Mouse (Mus musculus): ENCODE results near the gene Kbtbd4. TPM values are rescaled to one million over a fixed set of nuclear protein-coding genes. Genes with fewer than 3 reads are reported as not detected.
"Not testable (repeated sequence)": the region's sequence is repeated elsewhere in the genome, so short reads cannot be mapped to it uniquely, and the experiment has no call there.

Gene Kbtbd4
- polyA plus RNA-seq, 1 experiment from 2014 or later, result 17.5 TPM

DNA sequence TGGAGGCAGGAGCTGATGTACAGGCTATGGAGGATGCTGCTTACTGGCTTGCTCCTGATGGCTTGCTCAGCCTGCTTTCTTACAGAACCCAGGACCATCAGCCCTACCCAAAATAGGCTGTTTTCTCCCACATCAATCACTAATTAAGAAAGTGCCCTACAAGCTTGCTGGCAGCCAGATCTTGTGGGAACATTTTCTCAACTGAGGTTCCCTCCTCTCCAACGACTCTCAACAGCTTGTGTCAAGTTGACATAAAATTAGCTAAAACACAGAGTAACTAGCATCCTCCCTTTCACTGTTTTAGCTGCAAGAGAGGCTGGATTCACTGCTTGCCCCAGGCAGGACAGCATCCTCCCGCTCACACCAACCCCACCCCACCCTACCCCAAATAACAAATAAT, 22.7 kb upstream of the Kbtbd4 start:
- H3K4me3 ChIP-seq (replicated peaks), result no peak overlapping the region
- H3K27me3 ChIP-seq, result peaks cover 71% of the 10 kb centered on the region
- ATAC-seq (ENCODE audit: low read depth) (no peak), DNase-seq (no peak)
- no peaks in the 10 kb centered on the region for H3K36me3 ChIP-seq
- H3K9me3 ChIP-seq (replicated peaks), result 0 out of 2 replicates have a peak, but pooled peaks cover 3% of the 10 kb centered on the region
- no peak overlapping the region for H3K9ac ChIP-seq
- peaks cover 28% of the 10 kb centered on the region for H3K4me1 ChIP-seq (replicated peaks)
- 67% methylated on average over 2 of the region's 2 CpGs for WGBS (ENCODE audit: insufficient replicate concordance)
- no peak overlapping the region for H3K4me2 ChIP-seq
- H3K27ac ChIP-seq, result no peak overlapping the region

DNA sequence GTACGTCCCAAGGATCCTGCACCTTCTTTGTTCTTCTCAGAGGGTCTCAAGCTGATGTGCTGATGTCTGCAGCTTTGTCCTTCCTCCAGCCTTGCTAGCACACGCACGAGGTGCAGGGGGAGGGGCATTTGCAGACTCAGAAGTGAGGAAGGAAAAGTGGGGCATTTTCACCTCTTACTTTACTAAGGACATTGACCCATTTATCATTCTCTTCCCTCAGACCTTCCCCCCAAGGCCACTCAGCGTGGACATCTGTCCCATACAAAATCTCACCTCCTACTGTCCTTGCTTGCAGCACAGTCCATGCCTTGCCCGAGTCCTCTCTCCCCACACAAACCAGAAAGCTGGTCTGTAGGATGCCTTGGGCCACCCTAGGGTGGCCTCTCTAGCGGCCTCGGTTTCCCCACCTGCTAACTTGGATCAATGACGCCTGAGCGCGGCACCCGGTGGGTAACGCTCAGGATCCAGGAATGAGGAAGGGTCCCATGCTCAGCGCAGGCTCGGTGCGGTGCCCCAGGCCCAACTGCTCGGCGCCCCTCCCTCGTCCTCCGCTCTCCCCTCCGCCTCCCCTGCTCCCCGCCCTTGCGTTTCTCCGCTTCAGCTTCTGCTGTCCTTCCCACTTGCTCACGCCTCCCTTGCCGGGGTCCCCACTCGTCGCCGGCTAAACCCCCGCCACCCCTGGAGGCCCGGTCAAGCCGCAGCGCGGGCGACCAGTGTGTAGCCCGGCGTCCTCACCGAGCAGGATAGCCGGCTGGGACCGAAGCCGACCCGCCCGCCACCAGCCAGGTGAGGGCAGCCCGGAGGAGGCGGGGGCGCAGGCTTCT, 19.1 kb upstream of the Kbtbd4 start, which contains the start of gene C1qtnf4:
Gene C1qtnf4, plus strand, starts transcription at position 643 of the 824 bp plus-strand sequence.
- peak within 1 kb of the TSS; percentile 63 for H3K4me2 ChIP-seq

DNA sequence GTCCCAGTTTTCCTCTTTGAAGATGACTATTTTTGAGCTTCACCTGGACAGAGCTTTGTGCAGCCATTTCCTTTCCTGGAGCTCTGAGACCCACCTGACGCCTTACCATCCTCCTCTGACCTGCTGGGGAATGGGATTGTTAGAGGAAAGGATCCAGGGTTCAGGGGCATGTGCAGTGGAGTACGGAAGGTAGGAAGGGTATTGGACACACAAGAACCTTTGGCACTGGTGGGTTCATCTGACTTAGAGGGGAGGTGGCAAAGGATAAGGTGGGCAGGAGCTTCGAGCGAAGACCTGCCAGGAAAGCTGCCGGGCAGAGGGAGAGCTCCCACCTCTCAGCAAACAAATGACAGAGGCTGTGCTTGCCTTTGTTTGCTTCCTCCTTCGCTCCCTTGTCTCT, 18.1 kb upstream of the Kbtbd4 start:
- H3K4me2 ChIP-seq, result no peak overlapping the region
- H3K27me3 ChIP-seq, result peaks cover 95% of the 10 kb centered on the region
- ATAC-seq (ENCODE audit: low read depth), result no peak
- no peak overlapping the region for H3K27ac ChIP-seq
- 32% methylated on average over 6 of the region's 6 CpGs for WGBS (ENCODE audit: insufficient replicate concordance)
- no peak overlapping the region for H3K4me3 ChIP-seq (replicated peaks)
- H3K4me1 ChIP-seq (replicated peaks), result peaks cover 42% of the 10 kb centered on the region
- DNase-seq, result no peak
- H3K9me3 ChIP-seq (replicated peaks), result 0 out of 2 replicates have a peak, but pooled peaks cover 3% of the 10 kb centered on the region
- H3K9ac ChIP-seq, result no peak overlapping the region
- H3K36me3 ChIP-seq, result no peaks in the 10 kb centered on the region

More for the DNA sequence above, 19.1 kb upstream of the Kbtbd4 start, which contains the start of gene C1qtnf4:
- H3K36me3 ChIP-seq, result no peaks in the 10 kb centered on the region
- peaks cover 34% of the 10 kb centered on the region for H3K4me1 ChIP-seq (replicated peaks)
- 2% methylated on average over 45 of the region's 45 CpGs for WGBS (ENCODE audit: insufficient replicate concordance)
- no peak for DNase-seq
- ATAC-seq (ENCODE audit: low read depth), result no peak
- H3K9ac ChIP-seq, result peak within 1 kb of the TSS; percentile 42; the same call in 1 of the 2 replicates
- H3K27me3 ChIP-seq, result peaks cover 93% of the 10 kb centered on the region
- H3K9me3 ChIP-seq (replicated peaks), result 0 out of 2 replicates have a peak, but pooled peaks cover 3% of the 10 kb centered on the region
- H3K4me3 ChIP-seq (replicated peaks), result peak within 1 kb of the TSS; percentile 44
- H3K27ac ChIP-seq, result no peak within 1 kb of the TSS

DNA sequence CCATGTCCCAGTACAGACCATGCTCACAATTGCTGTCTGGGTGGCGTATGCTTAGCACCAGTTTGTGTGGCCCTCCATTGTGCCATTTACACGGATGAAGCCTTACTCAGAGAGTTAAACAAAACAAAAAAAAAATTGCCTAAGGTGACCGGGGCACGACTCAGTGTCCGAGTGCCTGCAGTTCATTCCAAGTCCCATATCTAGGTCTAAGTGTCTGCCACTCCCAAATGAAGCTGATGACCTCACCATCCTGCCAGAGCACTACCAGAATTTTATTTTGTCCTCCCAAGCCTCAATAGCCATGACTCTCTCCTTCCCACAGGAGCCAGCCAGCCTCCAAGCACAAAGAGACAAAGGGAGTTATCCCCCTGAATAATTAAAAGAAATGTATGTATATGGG, 16.9 kb upstream of the Kbtbd4 start:
- 60% methylated on average over 5 of the region's 5 CpGs for WGBS (ENCODE audit: insufficient replicate concordance)

DNA sequence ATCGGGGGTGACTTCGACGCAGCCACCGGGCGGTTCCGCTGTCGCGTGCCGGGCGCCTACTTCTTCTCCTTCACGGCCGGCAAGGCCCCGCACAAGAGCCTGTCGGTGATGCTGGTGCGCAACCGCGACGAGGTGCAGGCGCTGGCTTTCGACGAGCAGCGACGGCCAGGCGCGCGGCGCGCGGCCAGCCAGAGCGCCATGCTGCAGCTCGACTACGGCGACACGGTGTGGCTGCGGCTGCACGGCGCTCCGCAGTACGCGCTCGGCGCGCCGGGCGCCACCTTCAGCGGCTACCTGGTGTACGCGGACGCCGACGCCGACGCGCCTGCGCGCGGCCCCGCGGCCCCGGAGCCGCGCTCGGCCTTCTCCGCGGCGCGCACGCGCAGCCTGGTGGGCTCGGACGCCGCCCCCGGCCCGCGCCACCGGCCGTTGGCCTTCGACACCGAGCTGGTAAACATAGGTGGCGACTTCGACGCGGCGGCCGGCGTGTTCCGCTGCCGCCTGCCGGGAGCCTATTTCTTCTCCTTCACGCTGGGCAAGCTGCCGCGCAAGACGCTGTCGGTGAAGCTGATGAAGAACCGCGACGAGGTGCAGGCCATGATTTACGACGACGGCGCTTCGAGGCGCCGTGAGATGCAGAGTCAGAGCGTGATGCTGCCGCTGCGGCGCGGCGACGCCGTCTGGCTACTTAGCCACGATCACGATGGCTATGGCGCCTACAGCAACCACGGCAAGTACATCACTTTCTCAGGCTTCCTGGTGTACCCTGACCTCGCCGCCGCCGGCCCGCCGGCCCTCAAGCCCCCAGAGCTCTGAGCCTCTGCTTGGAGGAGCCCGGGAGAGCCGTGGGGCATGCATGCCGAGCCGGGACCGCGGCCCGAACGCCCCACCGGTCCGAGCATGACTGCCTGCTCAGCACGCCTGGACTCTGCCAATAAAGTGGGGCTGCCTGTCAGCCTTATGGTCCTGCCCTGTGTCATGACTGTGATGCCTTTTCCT, 14.7 kb upstream of the Kbtbd4 start:
- peaks cover 69% of the 10 kb centered on the region for H3K27me3 ChIP-seq
- ATAC-seq (ENCODE audit: low read depth) (peak; percentile 67), DNase-seq (peak; percentile 63)
- peaks cover 11% of the 10 kb centered on the region; the same call in 1 of the 2 replicates for H3K36me3 ChIP-seq
- H3K4me2 ChIP-seq, result peak overlapping the region; percentile 95
- H3K9ac ChIP-seq, result peak overlapping the region; percentile 77
- H3K27ac ChIP-seq, result peak overlapping the region; percentile 95
- WGBS (ENCODE audit: insufficient replicate concordance), result 7% methylated on average over 133 of the region's 133 CpGs
- peak overlapping the region; percentile 72 for H3K4me3 ChIP-seq (replicated peaks)
- peaks cover 77% of the 10 kb centered on the region for H3K4me1 ChIP-seq (replicated peaks)
- H3K9me3 ChIP-seq (replicated peaks), result no peaks in the 10 kb centered on the region

More for the DNA sequence above, 16.9 kb upstream of the Kbtbd4 start:
- H3K4me2 ChIP-seq, result no peak overlapping the region
- H3K9ac ChIP-seq, result no peak overlapping the region
- no peak for ATAC-seq (ENCODE audit: low read depth)
- H3K4me1 ChIP-seq (replicated peaks), result peaks cover 54% of the 10 kb centered on the region
- H3K27me3 ChIP-seq, result peaks cover 92% of the 10 kb centered on the region
- H3K4me3 ChIP-seq (replicated peaks), result no peak overlapping the region
- H3K36me3 ChIP-seq, result 0 out of 2 replicates have a peak, but pooled peaks cover 4% of the 10 kb centered on the region
- H3K9me3 ChIP-seq (replicated peaks), result 0 out of 2 replicates have a peak, but pooled peaks cover 3% of the 10 kb centered on the region
- H3K27ac ChIP-seq, result no peak overlapping the region
- no peak for DNase-seq

DNA sequence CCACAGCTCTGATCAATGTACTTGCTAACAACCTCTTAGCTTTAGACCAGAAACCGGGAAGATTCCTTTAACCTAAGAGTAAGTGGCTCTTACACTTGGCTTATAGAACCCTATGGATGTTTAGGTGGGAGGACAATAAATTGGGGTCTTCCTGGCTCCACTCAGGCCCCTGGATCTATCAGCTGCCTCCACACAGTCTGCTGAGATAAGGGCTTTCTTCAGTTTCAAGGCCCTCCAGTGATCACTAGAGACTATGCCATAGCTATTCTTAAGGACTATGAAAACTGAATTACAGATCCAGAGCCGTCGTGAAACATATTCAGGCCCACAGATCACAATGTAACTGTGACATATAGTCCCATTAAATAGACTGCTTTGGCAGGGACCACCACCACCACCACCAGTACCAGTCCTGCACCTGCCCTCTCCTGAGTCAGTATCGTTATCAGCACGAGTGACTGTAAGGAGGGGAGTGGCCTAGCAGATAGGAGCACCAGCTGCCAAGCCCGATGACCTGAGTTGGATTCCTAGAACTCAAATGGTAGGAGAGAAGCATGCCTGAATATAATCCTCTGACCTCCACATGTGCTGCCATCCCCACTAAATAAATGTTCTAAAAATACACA, 10.8 kb upstream of the Kbtbd4 start:
- peak; percentile 80 for DNase-seq
- H3K9me3 ChIP-seq (replicated peaks), result no peaks in the 10 kb centered on the region
- H3K4me1 ChIP-seq (replicated peaks), result peaks cover 83% of the 10 kb centered on the region
- peaks cover 30% of the 10 kb centered on the region for H3K27me3 ChIP-seq
- H3K27ac ChIP-seq, result peak overlapping the region; percentile 95
- H3K9ac ChIP-seq, result peak overlapping the region; percentile 68
- ATAC-seq (ENCODE audit: low read depth), result peak; percentile 90
- no peak overlapping the region; the same call in 1 of the 2 replicates for H3K4me3 ChIP-seq (replicated peaks)
- 35% methylated on average over 6 of the region's 6 CpGs for WGBS (ENCODE audit: insufficient replicate concordance)
- H3K4me2 ChIP-seq, result peak overlapping the region; percentile 61
- H3K36me3 ChIP-seq, result peaks cover 49% of the 10 kb centered on the region

DNA sequence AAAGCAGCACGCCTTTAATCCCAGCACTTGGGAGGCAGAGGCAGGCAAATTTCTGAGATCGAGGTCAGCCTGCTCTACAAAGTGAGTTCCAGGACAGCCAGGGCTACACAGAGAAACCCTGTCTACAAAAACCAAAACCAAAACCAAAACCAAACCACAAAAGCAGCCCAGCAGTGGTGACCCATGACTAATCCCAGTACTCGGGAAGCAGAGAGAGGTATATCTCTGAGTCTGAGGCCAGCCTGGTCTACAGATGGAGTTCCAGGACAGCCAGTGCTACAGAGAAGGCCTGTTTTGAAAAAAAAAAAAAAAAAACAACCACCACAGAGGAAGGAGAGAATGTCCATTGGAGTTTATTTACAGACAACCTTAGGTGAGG, 10.3 kb upstream of the Kbtbd4 start:
- ATAC-seq (ENCODE audit: low read depth), result peak; percentile 9; the same call in 1 of the 2 replicates
- not testable (repeated sequence) for H3K4me3 ChIP-seq (replicated peaks)
- H3K27ac ChIP-seq, result peak overlapping the region; percentile 95

DNA sequence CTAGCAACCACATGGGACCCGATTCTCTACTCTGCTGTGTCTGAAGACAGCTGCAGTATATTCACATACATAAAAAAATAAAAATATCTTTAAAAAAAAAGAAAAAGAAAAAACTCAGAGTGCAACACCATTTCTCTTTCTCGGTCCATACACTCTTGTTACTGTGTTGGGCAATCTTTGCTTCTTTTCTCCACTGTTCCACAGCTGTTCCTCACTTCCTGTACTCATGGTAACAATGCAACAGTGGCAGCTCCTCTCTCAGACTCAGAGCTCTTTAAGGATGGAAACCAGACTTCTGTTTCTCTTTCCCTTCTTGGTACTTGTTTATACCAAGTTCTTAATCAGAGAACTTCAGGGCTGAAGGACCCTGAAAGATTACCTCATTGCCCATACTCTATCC, 1.1 kb upstream of the Kbtbd4 start:
- peak overlapping the region; percentile 83 for H3K27ac ChIP-seq
- H3K4me2 ChIP-seq, result peak overlapping the region; percentile 79
- DNase-seq, result no peak
- peak overlapping the region; percentile 88 for H3K9ac ChIP-seq
- no peaks in the 10 kb centered on the region for H3K9me3 ChIP-seq (replicated peaks)
- peaks cover 61% of the 10 kb centered on the region for H3K36me3 ChIP-seq
- WGBS (ENCODE audit: insufficient replicate concordance), result 71% methylated on average over 2 of the region's 2 CpGs
- peaks cover 44% of the 10 kb centered on the region for H3K4me1 ChIP-seq (replicated peaks)
- H3K27me3 ChIP-seq, result no peaks in the 10 kb centered on the region
- no peak for ATAC-seq (ENCODE audit: low read depth)
- H3K4me3 ChIP-seq (replicated peaks), result peak overlapping the region; percentile 74

More for the DNA sequence above, 10.3 kb upstream of the Kbtbd4 start:
- 26% methylated on average over 3 of the region's 3 CpGs for WGBS (ENCODE audit: insufficient replicate concordance)
- Histone ChIP-seq H3K4me1 (replicated peaks) (peaks cover 78% of the 10 kb centered on the region), H3K36me3 (peaks cover 54% of the 10 kb centered on the region), H3K4me2 (peak overlapping the region; percentile 61), H3K9ac (peak overlapping the region; percentile 68), H3K27me3 (peaks cover 25% of the 10 kb centered on the region)
- not testable (repeated sequence) for DNase-seq; H3K9me3 ChIP-seq (replicated peaks)

DNA sequence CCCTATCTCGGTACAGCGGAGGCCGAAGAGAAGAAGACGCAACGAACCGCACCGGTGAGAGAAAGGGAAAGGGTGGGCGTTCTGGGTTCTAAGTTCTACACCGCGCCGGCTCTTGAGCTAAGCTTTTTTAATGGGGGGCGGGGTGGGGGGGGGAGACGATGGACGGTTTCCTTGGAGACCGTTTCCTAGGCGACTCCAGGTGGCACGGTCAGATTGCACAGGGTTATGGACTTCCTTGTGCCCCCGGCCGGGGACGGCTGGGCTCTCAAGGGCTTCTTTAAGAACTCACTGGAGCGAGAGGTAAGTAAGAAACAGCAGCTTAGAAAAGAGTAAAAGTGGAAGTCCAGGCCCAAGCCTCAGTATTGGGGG, 300 bp downstream of the Kbtbd4 start:
- Histone ChIP-seq H3K27me3 (no peaks in the 10 kb centered on the region), H3K36me3 (peaks cover 62% of the 10 kb centered on the region), H3K4me2 (peak overlapping the region; percentile 79), H3K27ac (peak overlapping the region; percentile 83), H3K4me1 (replicated peaks) (peaks cover 44% of the 10 kb centered on the region), H3K9ac (peak overlapping the region; percentile 88), H3K4me3 (replicated peaks) (peak overlapping the region; percentile 74), H3K9me3 (replicated peaks) (no peaks in the 10 kb centered on the region)
- 1% methylated on average over 21 of the region's 21 CpGs for WGBS (ENCODE audit: insufficient replicate concordance)
- DNase-seq (no peak), ATAC-seq (ENCODE audit: low read depth) (peak; percentile 52)

DNA sequence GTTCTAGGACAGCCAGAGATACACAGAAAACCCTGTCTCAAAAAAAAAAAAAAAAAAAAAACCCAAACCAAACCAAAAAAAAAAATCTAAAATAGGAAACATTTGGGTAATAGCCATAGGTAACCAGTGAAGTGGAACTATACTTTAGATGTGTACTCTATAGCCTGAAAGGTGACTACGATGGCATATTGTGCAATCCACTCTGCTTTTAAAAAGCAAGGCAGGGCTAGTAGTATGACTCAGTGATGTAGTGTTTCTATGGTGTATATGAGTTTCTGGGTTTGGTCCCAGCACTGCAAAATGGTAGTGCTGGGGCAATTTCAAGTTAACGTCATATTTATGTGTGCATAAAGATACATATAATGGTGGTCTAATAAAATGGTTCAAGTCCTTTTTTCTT, 2.2 kb downstream of the Kbtbd4 start:
- H3K4me3 ChIP-seq (replicated peaks), result no peak overlapping the region
- peaks cover 63% of the 10 kb centered on the region for H3K36me3 ChIP-seq
- DNase-seq (no peak), ATAC-seq (ENCODE audit: low read depth) (no peak)
- no peak overlapping the region for H3K9ac ChIP-seq
- no peak overlapping the region for H3K27ac ChIP-seq
- H3K4me2 ChIP-seq, result no peak overlapping the region
- H3K9me3 ChIP-seq (replicated peaks), result no peaks in the 10 kb centered on the region
- peaks cover 44% of the 10 kb centered on the region for H3K4me1 ChIP-seq (replicated peaks)
- no peaks in the 10 kb centered on the region for H3K27me3 ChIP-seq
- WGBS (ENCODE audit: insufficient replicate concordance), result 74% methylated on average over 2 of the region's 2 CpGs

All from liver, embryonic 13.5 days (tissue).